Mouse (Mus musculus): ENCODE data around the gene Ube2f.

DNA sequence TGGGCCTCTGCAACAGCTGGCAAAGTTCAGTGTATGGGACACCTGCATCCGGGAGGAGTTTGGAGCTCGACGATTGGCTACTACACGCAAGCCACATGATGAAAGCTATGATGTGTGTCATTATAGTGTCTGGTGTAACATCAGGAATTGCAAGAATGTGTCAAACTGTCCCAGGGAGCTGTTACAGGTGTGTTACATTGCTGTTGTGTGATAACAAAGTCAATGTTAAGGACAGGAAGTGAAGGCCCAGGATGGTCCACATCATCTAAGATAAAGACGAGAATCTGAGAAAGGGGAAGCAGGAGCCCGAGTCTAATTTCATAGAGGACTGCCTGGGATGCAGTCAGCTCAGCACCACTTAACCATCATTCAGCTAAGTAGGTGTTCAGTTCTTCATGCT lies 45.4 kb downstream of the Ube2f start:
- no peak for TF ChIP-seq POLR2A (IDR thresholded peaks at IDR 0.05; ENCODE audit: borderline replicate concordance, low read depth, low read length)
- TF ChIP-seq CTCF (IDR thresholded peaks at IDR 0.05; ENCODE audit: low read depth, low read length): no peak

Data from bone marrow macrophage, adult 2 months (primary cell).